Mouse (Mus musculus) kidney, adult 2 months (tissue): ENCODE measurements around the gene Spag7.

Experiments used
- CTCF ChIP-seq: fragments of 200-500 bp; conservative IDR thresholded peaks from 2 replicates; pipeline ENCODE4 v1.5.1; 2011; ENCODE audit warnings: low read depth, mild to moderate bottlenecking, control low read depth, low read length, moderate library complexity, mixed read lengths; ENCODE audit not compliant: insufficient read depth, insufficient read length
- POLR2A ChIP-seq: fragments of 200-500 bp; IDR thresholded peaks from one replicate; pipeline ENCODE4 v1.6.1; 2011; ENCODE audit warnings: low read depth, low read length, control low read depth

DNA sequence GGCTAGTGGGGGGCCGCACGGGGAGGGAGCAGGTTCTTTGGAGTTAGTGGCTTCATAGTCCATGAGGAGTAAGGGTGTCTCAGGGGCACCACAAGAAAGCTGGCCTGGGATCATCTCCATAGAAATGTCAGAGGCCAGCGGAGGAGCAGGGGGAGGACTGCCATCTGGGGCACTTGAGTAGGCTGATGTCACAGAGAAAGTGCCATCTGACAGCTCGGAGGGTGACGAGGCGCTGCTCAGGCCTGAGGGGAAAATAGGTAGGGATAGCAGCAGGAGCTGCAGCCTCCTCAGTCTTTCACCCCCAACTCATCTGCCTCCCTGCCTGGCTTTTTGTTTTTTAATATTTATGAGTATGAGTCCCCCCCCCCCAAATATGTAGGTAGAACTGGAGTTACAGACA, 4.8 kb upstream of the Spag7 start:
- TF ChIP-seq CTCF (no peak), POLR2A (no peak)
